Mouse (Mus musculus) activated CD4-positive, CD25-positive, alpha-beta regulatory T cell, adult 4 months (primary cell): ENCODE measurements at regions not wholly inside any gene's neighbourhood (a gene's known extent, or its start where the extent isn't known, plus 50 kb on each side); places are given as distances from the start of the nearest gene placed in this dataset.
A peak's percentile ranks its signal among the peaks of the same experiment; 100 is the strongest.

Experiments used
- ATAC-seq: one replicate; pipeline ENCODE4 v1.8.0; 2017

DNA sequence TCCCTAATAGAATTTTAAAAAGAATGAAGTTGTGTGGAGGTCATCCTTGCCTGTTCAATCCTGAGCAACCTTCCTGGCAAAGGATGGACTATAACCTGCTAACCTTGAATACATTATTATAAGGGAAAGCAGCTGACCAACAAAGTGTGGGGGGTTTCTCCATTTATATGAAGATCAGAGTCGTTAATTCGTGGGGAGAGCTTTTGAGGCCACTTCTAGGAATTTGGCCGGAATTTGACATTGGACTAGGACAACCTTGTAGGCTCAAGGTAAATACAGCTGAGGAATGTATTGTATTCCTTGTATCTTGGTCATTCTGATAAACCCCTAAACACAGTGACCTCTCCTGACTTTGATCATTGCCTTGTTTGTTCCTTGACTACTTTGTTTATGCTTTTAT is 56.9 kb downstream of the Klf4 start:
- no peak for ATAC-seq

DNA sequence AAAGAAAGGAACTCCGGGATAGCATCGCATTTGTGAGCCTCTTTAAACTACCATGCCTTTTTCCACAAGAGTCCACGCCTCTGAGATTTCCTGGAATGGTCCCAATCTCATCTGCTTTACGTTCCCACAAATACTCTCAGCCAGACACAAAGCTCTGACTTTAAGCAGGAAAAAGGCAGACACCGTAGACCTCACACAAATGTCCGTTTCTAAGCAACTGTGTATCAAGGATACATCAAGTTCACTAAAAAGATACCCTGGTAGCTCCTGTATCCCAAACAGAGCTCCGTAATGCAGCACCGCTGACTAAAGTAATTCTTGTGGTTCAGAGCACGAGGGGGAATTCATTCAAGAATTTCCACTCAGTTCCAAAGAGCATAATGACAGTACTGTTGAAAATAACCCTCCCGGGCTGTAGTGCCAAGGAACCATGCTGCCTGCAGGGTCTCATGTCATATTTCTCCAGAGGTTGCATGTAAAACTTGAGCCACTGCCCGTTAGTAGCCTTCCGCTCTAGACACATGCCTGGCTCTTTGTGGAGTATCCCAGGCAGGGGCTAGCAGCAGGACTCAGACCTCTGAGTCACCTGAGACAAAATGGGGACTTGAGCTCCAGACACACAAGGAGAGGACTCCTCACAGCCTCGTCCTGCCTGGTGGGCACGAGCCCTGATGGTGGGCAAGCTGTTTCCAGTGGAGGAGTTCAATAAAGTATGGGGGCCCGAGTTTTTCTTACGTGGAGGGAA is 58.0 kb downstream of the Klf4 start:
- no peak for ATAC-seq

DNA sequence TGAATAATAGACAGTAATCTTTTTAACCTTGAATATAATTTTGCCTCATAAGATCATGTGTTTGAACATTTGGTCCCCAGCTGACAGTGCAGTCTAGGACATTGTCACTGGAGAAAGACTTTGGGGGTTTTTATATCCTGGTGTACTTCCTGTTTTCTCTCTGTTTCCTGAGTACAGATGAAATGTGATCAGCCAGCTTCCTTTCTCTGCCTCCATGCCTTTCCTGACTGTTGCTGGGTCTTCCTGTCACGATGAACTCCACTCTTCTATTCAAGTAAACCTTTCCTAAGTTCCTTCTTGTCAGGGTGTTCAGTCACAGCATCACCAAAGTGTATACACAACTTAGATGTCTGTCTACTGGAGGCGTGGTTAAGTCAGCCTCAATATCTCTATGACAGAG is 59.6 kb downstream of the Klf4 start:
- no peak for ATAC-seq

DNA sequence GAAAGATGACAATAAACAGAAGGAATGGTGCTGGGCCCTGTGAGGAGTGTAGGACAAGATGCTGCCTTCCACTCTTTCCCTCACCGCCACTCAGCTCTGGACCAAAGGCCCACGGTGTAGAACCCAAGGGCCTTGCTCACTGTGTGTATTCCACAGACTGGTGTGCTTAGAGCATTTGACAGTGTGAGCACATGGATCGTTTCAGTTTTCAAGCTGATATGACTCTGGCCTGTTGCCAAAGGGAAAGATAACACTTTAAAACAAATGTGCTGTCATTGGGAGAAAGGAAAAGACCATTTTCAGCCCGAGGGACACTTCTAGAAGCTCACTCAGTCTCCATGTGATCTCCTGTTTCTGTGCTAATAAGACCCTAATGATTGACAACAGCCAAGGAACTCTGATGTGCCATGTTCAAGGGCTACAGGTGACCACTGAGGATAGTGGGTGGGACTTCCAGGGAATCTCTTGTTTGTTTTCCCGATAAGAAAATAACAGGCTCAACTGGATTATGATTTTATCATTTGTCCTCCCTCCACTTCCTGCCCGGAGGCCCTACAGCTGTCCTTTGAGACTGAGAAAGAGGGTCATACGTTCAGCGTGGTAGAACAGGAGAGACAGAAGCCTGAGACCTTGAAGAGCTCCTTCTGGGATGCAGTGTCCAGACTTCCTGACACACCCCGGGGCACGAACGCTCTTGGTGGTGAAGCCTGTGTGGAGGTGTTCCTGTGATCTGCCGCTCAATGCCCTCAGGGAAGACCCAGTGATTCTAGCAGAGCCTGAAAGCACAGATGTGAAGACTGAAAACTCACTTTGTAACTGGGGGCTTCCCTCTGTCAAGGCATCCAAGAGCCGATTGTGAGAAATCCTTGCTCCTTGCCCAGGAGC is 61.2 kb downstream of the Klf4 start:
- no peak for ATAC-seq

DNA sequence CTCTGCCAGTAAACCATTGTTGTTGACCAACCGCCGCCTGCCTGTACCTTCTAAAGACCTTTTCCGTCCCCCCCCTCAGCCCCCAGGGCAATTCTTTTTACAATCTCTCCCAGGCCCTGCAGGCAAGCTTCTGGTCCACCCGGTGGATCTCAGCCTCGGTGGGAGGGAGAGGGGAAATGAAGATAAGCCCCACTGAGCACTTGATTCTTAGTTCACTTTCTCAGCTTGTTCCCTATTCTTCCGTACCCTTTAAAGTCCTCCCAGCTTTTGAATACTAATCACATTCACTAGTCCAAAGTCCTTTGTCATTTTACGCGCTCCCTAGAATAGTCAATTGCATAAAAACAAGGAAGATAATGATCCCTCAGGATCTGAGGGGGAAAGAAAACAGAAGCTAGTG is 68.1 kb downstream of the Klf4 start:
- ATAC-seq: no peak

DNA sequence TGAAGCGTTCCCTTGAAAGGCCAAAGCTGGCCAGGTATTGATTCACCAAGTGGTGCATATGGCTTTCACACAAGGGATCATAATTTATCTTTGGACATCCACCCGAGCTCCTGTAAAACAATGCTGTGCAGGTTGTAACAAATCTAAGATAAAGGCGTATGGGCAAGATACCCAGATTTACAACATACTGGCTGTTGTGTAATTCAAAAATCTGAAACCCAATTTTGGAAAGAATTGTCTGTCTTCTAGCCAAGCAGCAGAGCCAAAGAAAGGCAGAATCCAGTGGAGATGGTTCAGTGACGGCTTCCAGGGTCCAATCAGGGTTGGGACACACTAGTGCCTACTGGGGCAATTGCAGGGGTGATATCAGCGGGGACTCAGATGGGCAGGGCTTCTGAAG is 70.3 kb downstream of the Klf4 start:
- ATAC-seq: no peak

DNA sequence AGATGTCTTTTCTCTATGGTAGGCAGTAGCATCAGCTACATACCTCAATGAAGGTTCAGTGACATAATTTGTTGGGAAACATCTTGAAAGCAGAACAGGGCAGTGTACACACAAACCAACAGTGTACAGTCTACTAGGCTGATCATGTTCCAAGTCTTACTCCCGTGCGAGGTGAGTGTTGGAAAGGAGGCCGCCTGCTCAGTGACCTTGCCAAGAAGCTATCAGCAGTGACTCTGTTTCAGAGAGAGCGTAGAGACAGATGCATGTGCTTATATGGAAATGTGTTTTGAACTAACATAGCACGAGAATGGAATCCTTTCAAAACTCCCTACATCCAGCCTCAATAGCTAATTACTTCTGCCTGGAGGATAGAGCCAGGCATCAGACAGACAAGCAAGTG is 78.4 kb downstream of the Klf4 start:
- ATAC-seq: no peak

DNA sequence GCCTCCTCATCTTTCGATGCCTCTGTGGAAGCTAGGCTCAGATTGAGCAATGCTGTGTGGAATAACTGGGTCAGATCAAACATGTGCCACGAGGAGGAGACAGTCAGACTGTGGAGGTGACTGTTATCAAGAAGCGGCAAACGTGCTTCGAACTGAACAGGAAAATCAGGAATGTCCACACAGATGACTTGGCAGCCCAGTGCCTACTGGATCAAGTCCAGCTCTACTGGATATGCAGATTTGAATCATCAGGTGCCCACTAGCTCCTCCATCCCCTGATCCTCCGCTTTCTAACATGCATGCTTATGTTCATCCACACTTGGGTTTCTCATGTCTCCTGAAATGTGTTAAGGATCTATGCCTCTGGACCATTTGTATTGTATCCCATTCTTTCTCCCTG is 79.7 kb downstream of the Klf4 start:
- no peak for ATAC-seq

DNA sequence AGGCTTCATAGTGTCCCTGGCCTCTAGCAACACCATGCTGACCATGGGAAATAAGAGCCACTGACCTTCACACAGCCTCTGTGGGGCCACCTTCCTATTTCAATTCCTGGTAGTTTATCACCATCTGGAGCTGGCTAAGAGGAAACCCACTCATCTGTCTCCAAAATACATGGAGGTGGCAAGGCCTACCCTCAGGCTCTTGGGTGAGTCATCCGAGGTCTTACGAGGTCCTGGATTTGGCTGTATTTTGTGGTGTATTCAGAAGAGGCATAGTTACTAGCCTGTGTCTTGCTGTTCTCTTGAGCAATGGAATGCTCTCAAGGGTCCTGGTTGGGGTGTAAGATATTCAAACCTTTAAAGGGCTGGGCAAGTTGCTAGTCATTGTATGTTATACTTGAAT is 80.6 kb downstream of the Klf4 start:
- no peak for ATAC-seq

DNA sequence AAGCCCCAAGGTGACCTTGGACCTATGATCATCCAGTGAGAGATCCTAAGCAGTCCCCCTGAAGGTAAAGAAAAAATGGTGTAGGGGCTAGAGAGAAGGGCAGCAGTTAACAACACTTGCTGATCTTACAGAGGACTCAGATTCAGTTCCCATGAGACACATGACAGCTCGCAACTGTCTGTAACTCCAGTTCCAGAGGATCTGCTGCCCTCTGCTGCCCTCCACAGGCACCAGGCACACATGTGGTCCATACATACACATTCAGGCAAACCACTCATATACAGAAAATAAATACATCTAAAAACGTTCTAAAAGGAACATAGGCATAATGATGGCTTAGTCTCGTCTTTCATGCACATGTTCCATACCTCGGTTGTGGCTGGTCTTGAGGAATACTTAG is 81.2 kb downstream of the Klf4 start:
- ATAC-seq: no peak

DNA sequence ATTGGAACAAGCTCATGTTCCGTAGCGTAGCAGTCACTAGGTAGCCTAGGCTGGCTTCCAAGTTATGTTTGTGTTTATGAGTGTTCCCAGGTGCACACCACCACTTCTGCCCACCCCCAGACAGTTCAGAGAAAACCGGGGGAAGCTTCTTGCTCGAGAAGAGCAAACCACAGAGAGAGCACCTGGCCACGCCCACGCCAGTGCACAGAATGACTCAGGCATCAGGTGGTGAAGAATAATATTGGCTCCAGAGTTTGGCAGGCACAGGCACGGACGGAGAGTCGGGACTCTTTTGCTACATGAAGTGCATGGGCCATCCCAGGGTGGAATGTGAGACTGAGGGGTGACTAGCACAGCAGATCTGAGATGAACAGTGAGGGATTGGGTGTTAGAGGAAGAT is 88.8 kb downstream of the Klf4 start:
- ATAC-seq: peak; percentile 82

DNA sequence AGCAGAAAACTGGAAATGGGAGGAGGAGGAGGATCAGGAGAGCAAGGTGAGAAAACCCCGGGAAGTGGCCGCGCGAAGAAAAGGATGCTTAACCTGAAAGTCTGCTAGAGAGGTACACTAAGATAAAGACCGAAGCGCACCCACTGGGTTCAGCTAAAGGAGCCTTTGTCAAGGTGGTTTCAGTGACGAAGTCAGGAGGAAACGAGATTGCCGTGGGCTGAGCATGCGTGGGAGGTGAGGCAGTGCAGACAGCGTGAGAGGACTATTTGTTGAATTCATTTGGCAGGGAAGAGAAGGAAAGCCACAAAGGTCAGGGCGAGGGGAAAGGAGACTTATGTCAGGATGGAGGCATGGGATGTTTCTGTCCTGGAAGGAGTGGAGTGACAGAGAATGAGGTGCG is 90.2 kb downstream of the Klf4 start:
- ATAC-seq: peak; percentile 64
